ENCODE assay signal across 7 mouse cellular contexts in genomic region chrX:48409611-48410387, GRCm38 (mm10). TPM values are rescaled to one million over a fixed set of nuclear protein-coding genes. Genes with fewer than 3 reads are reported as not detected.
DNase-seq lines count a peak whose midpoint lies in the region; ATAC-seq lines count a peak whose summit lies in the region.

No protein-coding gene starts in this region.

- H3K4me2 ChIP-seq in embryonic facial prominence, embryonic 11.5 days (ENCODE audit: low read depth, low read length) = peak overlapping the region; percentile 40
- H3K4me2 ChIP-seq in midbrain, embryonic 12.5 days (replicated peaks) = peak overlapping the region; percentile 51

- H3K27me3 ChIP-seq in embryonic facial prominence, embryonic 11.5 days (ENCODE audit: control insufficient read depth, insufficient read depth, low read length) = no peaks in the 10 kb centered on the region
- H3K27me3 ChIP-seq in limb, embryonic 10.5 days (ENCODE audit: low read depth, poor library complexity, severe bottlenecking) = 0 out of 2 replicates have a peak, but pooled peaks cover 15% of the 10 kb centered on the region
- no peaks in the 10 kb centered on the region for H3K27me3 ChIP-seq in midbrain, embryonic 12.5 days

- no peak overlapping the region for H3K27ac ChIP-seq in embryonic facial prominence, embryonic 11.5 days (replicated peaks; ENCODE audit: low read depth, low read length)
- peak overlapping the region; percentile 53; the same call in 1 of the 2 replicates for H3K27ac ChIP-seq in limb, embryonic 10.5 days
- H3K27ac ChIP-seq in midbrain, embryonic 12.5 days (replicated peaks) = no peak overlapping the region

- H3K36me3 ChIP-seq in embryonic facial prominence, embryonic 11.5 days (replicated peaks; ENCODE audit: control insufficient read depth, insufficient read depth, low read depth, low read length) = no peaks in the 10 kb centered on the region
- H3K36me3 ChIP-seq in limb, embryonic 10.5 days = peaks cover 17% of the 10 kb centered on the region
- H3K36me3 ChIP-seq in midbrain, embryonic 12.5 days = peaks cover 10% of the 10 kb centered on the region; the same call in 1 of the 2 replicates

- H3K4me3 ChIP-seq in embryonic facial prominence, embryonic 11.5 days (ENCODE audit: low read depth, low read length) = peak overlapping the region; percentile 34
- H3K4me3 ChIP-seq in limb, embryonic 10.5 days = peak overlapping the region; percentile 52
- peak overlapping the region; percentile 44 for H3K4me3 ChIP-seq in midbrain, embryonic 12.5 days

- DNase-seq in adrenal gland, postnatal 25 days = peak; percentile 90
- DNase-seq in embryonic facial prominence, embryonic 11.5 days (ENCODE audit: low spot score) = peak; percentile 82
- DNase-seq in heart, adult 18-20 months = peak; percentile 86 to 93
- DNase-seq in kidney, adult 18-20 months = peak; percentile 89
- DNase-seq in limb, embryonic 10.5 days (ENCODE audit: low spot score) = peak; percentile 91
- peak; percentile 68 for DNase-seq in skeletal muscle tissue, adult 2 months (ENCODE audit: low read depth, low spot score)

- no peaks in the 10 kb centered on the region for H3K4me1 ChIP-seq in embryonic facial prominence, embryonic 11.5 days (ENCODE audit: control insufficient read depth, insufficient read depth, low read length)
- peaks cover 7% of the 10 kb centered on the region; the same call in 1 of the 2 replicates for H3K4me1 ChIP-seq in limb, embryonic 10.5 days
- no peaks in the 10 kb centered on the region for H3K4me1 ChIP-seq in midbrain, embryonic 12.5 days

- H3K9ac ChIP-seq in embryonic facial prominence, embryonic 11.5 days (replicated peaks; ENCODE audit: low read length) = no peak overlapping the region
- 0 out of 2 replicates have a peak overlapping the region, but pooled peaks have one; percentile 20 for H3K9ac ChIP-seq in midbrain, embryonic 12.5 days (replicated peaks)

- peak; percentile 83 for ATAC-seq in embryonic facial prominence, embryonic 11.5 days (replicated peaks; ENCODE audit: insufficient number of reproducible peaks, low FRiP score, low TSS enrichment, low read depth)
- peak; percentile 86 for ATAC-seq in midbrain, embryonic 12.5 days (ENCODE audit: low FRiP score, low read depth)

- no peaks in the 10 kb centered on the region for H3K9me3 ChIP-seq in embryonic facial prominence, embryonic 11.5 days (replicated peaks; ENCODE audit: control insufficient read depth, low read length)
- H3K9me3 ChIP-seq in limb, embryonic 10.5 days (replicated peaks) = no peaks in the 10 kb centered on the region
- H3K9me3 ChIP-seq in midbrain, embryonic 12.5 days = no peaks in the 10 kb centered on the region

- 12% methylated on average over 36 of the region's 36 CpGs for WGBS in embryonic facial prominence, embryonic 11.5 days
- WGBS in limb, embryonic 10.5 days = 4% methylated on average over 36 of the region's 36 CpGs
- WGBS in midbrain, embryonic 12.5 days = 16% methylated on average over 36 of the region's 36 CpGs

RNA-seq across cellular contexts. Expression of gene Elf4, which starts 53.1 kb away (rescaled TPM):
- total RNA-seq in adrenal gland, postnatal 25 days (2021) = 25.6 and 27.2 TPM in 2 replicates
- 2.9 and 3.2 TPM in 2 replicates for polyA plus RNA-seq in embryonic facial prominence, embryonic 11.5 days (2014; fragmentation: Nextera tagmentation; extraction: Ambion mirVana)
- total RNA-seq in heart, adult 18-20 months (2021) = 1 to 10 TPM; 5.8 to 6.5 TPM
- polyA plus RNA-seq in limb, embryonic 10.5 days (2016; fragmentation: Nextera tagmentation; extraction: Ambion mirVana) = 1.8 and 1.9 TPM in 2 replicates
- polyA plus RNA-seq in midbrain, embryonic 12.5 days (2016; fragmentation: Nextera tagmentation; extraction: Ambion mirVana) = 1.6 and 1.8 TPM in 2 replicates
